Mouse (Mus musculus) lung, embryonic 14.5 days (tissue): ENCODE data around the gene Cirbp. TPM values are rescaled to one million over a fixed set of nuclear protein-coding genes. Genes with fewer than 3 reads are reported as not detected.

Experiments used
- ATAC-seq: fragments of 200-750 bp; cut with Nextera tagmentation; 2 replicates; pipeline ENCODE4 v1.8.0; 2017; ENCODE audit warnings: mild to moderate bottlenecking, moderate TSS enrichment, moderate library complexity; ENCODE audit not compliant: insufficient read depth
- DNase-seq: peaks from one replicate; pipeline ENCODE4 v3.0.0-alpha.2; 2015
- H3K27ac ChIP-seq: fragments of 300-500 bp; sonication (generic); 2 replicates; pipeline ENCODE4 v1.5.1; 2014; ENCODE audit warnings: low read depth, mild to moderate bottlenecking, moderate library complexity
- H3K27me3 ChIP-seq: fragments of 300-500 bp; sonication (generic); 2 replicates; pipeline ENCODE4 v1.6.1; 2014; ENCODE audit warnings: low read length, control low read depth; ENCODE audit not compliant: insufficient read depth
- H3K36me3 ChIP-seq: fragments of 300-500 bp; sonication (generic); 2 replicates; pipeline ENCODE4 v1.6.1; 2014; ENCODE audit warnings: control low read depth; ENCODE audit not compliant: insufficient read depth
- H3K4me1 ChIP-seq: fragments of 300-500 bp; sonication (generic); 2 replicates; pipeline ENCODE4 v1.6.1; 2014; ENCODE audit warnings: antibody characterized with exemption, control low read depth; ENCODE audit not compliant: insufficient read depth
- H3K4me2 ChIP-seq: fragments of 300-500 bp; sonication (generic); 2 replicates; pipeline ENCODE4 v1.6.1; 2014; ENCODE audit warnings: mild to moderate bottlenecking
- H3K4me3 ChIP-seq: fragments of 300-500 bp; sonication (generic); 2 replicates; pipeline ENCODE4 v1.5.1; 2014; ENCODE audit warnings: low read depth, low read length
- H3K9ac ChIP-seq: fragments of 300-500 bp; sonication (generic); 2 replicates; pipeline ENCODE4 v1.6.1; 2014
- H3K9me3 ChIP-seq: fragments of 300-500 bp; sonication (generic); 2 replicates; pipeline ENCODE4 v1.6.1; 2016; ENCODE audit warnings: low read depth, low read length, control low read depth
- CTCF ChIP-seq: IDR thresholded peaks from 2 replicates; pipeline ENCODE4 v1.5.1; 2016; ENCODE audit warnings: antibody characterized with exemption, low read depth
- WGBS: fragments of 180-500 bp; shearing (Covaris S2); extraction: QIAGEN DNeasy Blood & Tissue Kit; methylation state at CpG from one replicate; pipeline ENCODE4 v1.1.7; 2014; 5-methylcytosine and 5-hydroxymethylcytosine counted together
- polyA plus RNA-seq: library from polyadenylated mRNA; unstranded; fragments of >200 nt; fragmentation: Nextera tagmentation; extraction: Ambion mirVana; gene quantifications from 2 replicates; pipeline ENCODE4 v1.2.1, GENCODE M21; 2014

Gene Cirbp
- polyA plus RNA-seq, 1 experiment from 2014 or later, result 71.9 TPM

DNA sequence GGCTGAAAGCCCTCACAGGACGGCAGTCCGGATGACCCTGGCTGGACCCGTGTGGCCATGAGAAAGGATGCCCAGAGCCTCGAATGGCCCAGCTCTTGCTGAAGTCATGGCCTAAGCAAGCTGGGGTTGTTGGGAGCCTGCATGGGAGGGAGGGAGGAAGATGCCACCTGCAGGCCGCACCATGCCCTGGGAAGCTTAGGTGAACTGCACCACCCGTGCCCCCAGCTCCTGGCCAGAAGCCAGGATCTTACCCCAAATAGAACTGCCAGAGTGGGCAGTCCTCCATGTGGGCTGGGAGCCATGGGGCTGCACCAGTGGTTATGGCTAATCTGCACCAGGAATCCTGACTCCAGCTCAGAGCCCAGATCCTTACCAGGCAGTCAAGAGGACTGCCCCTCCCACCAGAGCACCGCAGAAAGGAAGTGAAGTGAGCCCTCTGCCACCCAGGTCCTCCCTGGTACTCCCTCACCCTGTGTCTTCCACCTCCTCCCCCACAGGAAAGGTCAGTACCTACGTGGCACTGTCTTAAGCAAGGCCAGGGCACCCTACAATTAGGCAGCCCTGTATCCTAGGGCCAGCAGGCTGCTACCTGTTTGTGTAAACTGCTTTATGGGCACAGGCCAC is 32.4 kb upstream of the Cirbp start:
- DNase-seq, result no peak

DNA sequence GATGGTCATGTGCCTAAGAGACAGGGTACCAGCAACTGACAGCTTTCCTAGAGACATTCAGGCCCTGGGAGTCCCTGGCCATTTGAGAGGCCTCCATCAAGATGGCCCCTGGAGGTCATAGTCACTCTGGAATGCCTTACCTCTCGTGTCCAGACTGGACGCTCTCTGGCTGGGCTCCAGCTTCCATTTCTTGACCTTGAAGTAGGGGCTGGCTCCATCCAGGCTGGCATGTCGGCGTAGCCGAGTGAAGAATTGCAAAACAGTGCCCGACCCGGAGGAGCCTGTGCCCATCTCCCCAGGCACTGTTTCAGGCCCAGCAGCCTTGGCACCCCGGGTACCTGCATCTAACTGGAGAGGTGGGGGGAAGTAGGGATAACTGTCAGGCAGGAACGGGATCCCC is 31.4 kb upstream of the Cirbp start:
- no peak for ATAC-seq
- WGBS, result 81% methylated on average over 9 of the region's 9 CpGs
- H3K9me3 ChIP-seq, result no peaks in the 10 kb centered on the region

More for the DNA sequence above, 32.4 kb upstream of the Cirbp start:
- Histone ChIP-seq H3K4me2 (no peak overlapping the region), H3K27ac (no peak overlapping the region), H3K9me3 (no peaks in the 10 kb centered on the region), H3K4me1 (peaks cover 3% of the 10 kb centered on the region; the same call in 1 of the 2 replicates), H3K27me3 (peaks cover 32% of the 10 kb centered on the region), H3K4me3 (no peak overlapping the region), H3K36me3 (peaks cover 45% of the 10 kb centered on the region), H3K9ac (no peak overlapping the region)
- no peak for ATAC-seq
- 66% methylated on average over 8 of the region's 8 CpGs for WGBS
- TF ChIP-seq CTCF, result 0 out of 2 replicates have a peak, but pooled peaks have one; percentile 7

DNA sequence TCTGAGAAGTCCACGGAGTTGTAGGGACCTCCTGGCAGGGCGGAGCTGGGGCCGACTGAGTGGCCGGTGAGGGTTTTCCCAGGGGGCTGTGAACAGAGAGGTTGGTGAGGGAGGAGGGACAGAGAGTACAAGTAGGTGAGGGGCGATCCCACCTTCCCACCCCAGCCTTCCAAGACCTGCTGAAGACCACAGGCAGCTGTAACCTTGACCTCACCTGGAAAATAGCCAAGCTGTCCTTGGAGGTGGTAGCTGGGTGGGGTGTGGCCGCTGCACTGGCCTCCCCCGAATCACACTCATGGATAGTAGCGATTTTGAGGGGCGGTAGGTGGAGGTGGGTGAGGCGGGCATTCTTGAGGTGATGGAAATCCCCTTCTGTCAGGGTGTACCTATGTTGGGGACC is 30.6 kb upstream of the Cirbp start:
- WGBS, result 78% methylated on average over 10 of the region's 10 CpGs
- DNase-seq (no peak), ATAC-seq (no peak)
- H3K4me3 ChIP-seq, result no peak overlapping the region
- H3K4me2 ChIP-seq, result no peak overlapping the region
- peaks cover 48% of the 10 kb centered on the region for H3K27me3 ChIP-seq
- H3K4me1 ChIP-seq, result peaks cover 5% of the 10 kb centered on the region; the same call in 1 of the 2 replicates
- no peaks in the 10 kb centered on the region for H3K9me3 ChIP-seq
- TF ChIP-seq CTCF, result no peak
- peaks cover 27% of the 10 kb centered on the region for H3K36me3 ChIP-seq
- H3K9ac ChIP-seq, result no peak overlapping the region
- H3K27ac ChIP-seq, result no peak overlapping the region

More for the DNA sequence above, 31.4 kb upstream of the Cirbp start:
- H3K4me3 ChIP-seq, result no peak overlapping the region
- no peak overlapping the region for H3K9ac ChIP-seq
- H3K4me2 ChIP-seq, result no peak overlapping the region
- peaks cover 34% of the 10 kb centered on the region for H3K36me3 ChIP-seq
- no peak for TF ChIP-seq CTCF
- DNase-seq, result no peak
- peaks cover 5% of the 10 kb centered on the region; the same call in 1 of the 2 replicates for H3K4me1 ChIP-seq
- H3K27me3 ChIP-seq, result peaks cover 43% of the 10 kb centered on the region
- H3K27ac ChIP-seq, result no peak overlapping the region

DNA sequence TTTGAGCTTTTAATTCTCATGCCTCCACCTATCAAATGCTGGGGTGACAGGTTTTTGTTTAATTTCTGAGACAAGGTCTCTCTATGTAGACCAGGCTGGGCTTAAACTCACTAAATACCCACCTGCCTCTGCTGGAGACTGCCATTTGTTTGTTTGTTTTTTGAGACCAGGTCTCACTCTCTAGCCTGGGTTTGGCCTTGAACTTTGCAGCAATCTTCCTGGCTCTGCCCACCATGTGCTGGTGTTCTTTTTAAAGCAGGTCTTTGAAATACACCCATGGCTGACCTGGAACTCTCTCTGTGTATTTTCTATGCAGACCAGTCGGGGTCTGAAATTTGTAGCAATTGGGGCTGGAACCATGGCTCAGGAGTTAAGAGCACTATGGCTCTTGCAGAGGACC is 30.1 kb upstream of the Cirbp start:
- ATAC-seq (no peak), DNase-seq (no peak)
- Histone ChIP-seq H3K4me2 (no peak overlapping the region), H3K4me1 (peaks cover 5% of the 10 kb centered on the region; the same call in 1 of the 2 replicates), H3K27me3 (peaks cover 48% of the 10 kb centered on the region), H3K9me3 (no peaks in the 10 kb centered on the region), H3K9ac (no peak overlapping the region), H3K27ac (no peak overlapping the region), H3K36me3 (peaks cover 22% of the 10 kb centered on the region), H3K4me3 (no peak overlapping the region)
- 79% methylated on average over 1 of the region's 1 CpGs for WGBS
- no peak for TF ChIP-seq CTCF

DNA sequence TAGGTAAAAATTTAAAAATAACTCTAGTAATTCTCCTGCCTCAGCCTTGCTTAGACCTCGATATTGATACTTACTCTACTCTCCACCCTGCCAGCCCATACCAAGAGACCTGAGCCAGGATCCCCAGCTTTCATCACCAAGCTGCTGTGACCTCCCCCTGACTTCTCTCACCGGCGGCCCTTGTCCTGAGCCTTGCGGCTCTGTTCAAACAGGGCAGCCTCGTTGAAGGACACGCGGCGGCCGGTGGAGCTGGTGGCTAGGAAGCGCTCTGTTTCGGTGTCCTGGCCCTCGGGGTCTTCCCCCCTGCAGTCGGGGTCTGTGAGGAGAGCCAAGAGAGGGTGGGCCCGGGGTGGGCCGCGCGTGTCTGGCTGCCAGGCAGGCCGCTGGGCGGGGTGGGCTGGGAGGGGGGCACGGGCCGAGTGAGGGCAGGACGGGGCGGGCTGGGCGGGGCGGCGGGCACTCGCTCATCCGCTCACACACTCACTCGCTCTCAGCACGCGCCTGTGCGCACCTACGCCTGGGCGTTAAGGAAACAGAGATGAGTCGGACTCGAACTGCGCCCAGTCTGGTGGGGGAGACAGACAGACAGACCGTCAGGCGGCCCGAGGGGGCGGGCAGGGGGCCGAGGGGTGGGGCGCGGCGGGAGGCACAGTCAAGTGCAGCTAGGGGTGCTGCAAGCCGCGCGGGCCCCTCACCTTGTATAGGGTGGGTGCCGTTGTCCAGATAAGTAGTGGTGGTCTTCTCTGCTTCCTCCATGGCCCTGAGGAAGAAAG is 29.4 kb upstream of the Cirbp start:
- peaks cover 5% of the 10 kb centered on the region; the same call in 1 of the 2 replicates for H3K4me1 ChIP-seq
- DNase-seq, result no peak

DNA sequence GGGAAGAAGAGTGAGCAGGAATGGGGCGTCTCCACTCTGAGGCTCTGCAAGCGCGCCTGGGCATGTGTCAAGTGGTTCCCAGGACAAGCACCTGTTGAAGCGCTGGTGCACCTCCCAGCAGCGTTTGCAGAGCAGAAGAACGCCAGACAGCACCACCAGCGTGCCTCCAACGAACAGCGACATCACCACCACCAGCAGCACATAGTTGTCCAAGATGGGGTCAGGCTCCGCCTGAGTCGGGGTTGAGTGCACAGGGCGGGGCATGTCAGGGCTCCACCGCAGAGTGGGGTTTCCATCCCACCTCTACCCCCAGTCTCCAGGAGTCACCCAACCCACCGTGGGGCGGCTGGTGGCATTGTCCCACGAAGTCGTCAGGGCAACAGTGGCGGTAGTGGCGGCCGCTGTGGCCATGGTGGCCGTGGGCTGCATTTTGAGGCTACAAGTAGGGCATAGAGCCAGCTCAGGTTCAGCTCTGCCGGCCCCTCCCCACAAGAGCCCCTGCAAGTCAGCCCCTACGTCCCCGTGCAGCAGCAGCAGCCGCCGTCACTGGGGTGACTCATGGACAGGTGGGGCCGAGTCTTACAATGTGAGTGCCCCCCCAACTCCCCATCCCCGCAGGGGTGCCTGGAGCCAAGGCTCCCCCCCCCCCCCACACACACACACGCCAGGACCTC is 28.7 kb upstream of the Cirbp start:
- no peaks in the 10 kb centered on the region for H3K9me3 ChIP-seq
- DNase-seq, result peak; percentile 50
- 4% methylated on average over 29 of the region's 29 CpGs for WGBS
- ATAC-seq, result no peak
- peaks cover 48% of the 10 kb centered on the region for H3K27me3 ChIP-seq
- peak overlapping the region; percentile 55; the same call in 1 of the 2 replicates for H3K27ac ChIP-seq
- H3K4me1 ChIP-seq, result peaks cover 5% of the 10 kb centered on the region; the same call in 1 of the 2 replicates
- peaks cover 7% of the 10 kb centered on the region for H3K36me3 ChIP-seq
- peak overlapping the region; percentile 67 for H3K4me3 ChIP-seq
- peak overlapping the region; percentile 98 for H3K4me2 ChIP-seq
- TF ChIP-seq CTCF, result no peak
- H3K9ac ChIP-seq, result peak overlapping the region; percentile 36

More for the DNA sequence above, 29.4 kb upstream of the Cirbp start:
- H3K4me3 ChIP-seq, result peak overlapping the region; percentile 67
- peak overlapping the region; percentile 30; the same call in 1 of the 2 replicates for H3K27ac ChIP-seq
- H3K36me3 ChIP-seq, result peaks cover 14% of the 10 kb centered on the region
- peak overlapping the region; percentile 36; the same call in 1 of the 2 replicates for H3K9ac ChIP-seq
- H3K27me3 ChIP-seq, result peaks cover 48% of the 10 kb centered on the region
- no peak for ATAC-seq
- 17% methylated on average over 49 of the region's 49 CpGs for WGBS
- peak overlapping the region; percentile 98 for H3K4me2 ChIP-seq
- TF ChIP-seq CTCF, result no peak
- H3K9me3 ChIP-seq, result no peaks in the 10 kb centered on the region
